Mouse (Mus musculus) E14TG2a.4 (cell line): ENCODE data around the gene Tns3.

Experiments
- H3K27me3 ChIP-seq: 2 replicates; pipeline ENCODE4 v1.6.1; 2014; ENCODE audit warnings: low read length, control low read depth; ENCODE audit not compliant: insufficient read depth
- H3K36me3 ChIP-seq: 2 replicates; pipeline ENCODE4 v1.6.1; 2014; ENCODE audit warnings: low read length, control low read depth; ENCODE audit not compliant: insufficient read depth
- H3K4me1 ChIP-seq: replicated peaks from 2 replicates; pipeline ENCODE4 v1.6.1; 2014; ENCODE audit warnings: low read depth, low read length, control low read depth
- H3K4me3 ChIP-seq: replicated peaks from 2 replicates; pipeline ENCODE4 v1.5.1; 2014; ENCODE audit warnings: mild to moderate bottlenecking, low read length
- H3K9me3 ChIP-seq: 2 replicates; pipeline ENCODE4 v1.6.1; 2014; ENCODE audit warnings: low read length, control low read depth
- CTCF ChIP-seq: conservative IDR thresholded peaks from 2 replicates; pipeline ENCODE4 v1.5.1; 2014; ENCODE audit warnings: low read length
- NANOG ChIP-seq: IDR thresholded peaks from 2 replicates; pipeline ENCODE4 v1.6.1; 2014; ENCODE audit warnings: borderline replicate concordance, low read length, mixed read lengths
- POU5F1 ChIP-seq: IDR thresholded peaks from 2 replicates; pipeline ENCODE4 v1.6.1; 2014; ENCODE audit warnings: low read length, borderline replicate concordance

The Tns3 gene

GRCm38 (mm10) chr11:8688907-8689306 lies 24.6 kb upstream of the Tns3 start:
- Histone ChIP-seq H3K4me3 (no peak overlapping the region), H3K4me1 (peaks cover 63% of the 10 kb centered on the region), H3K9me3 (0 out of 2 replicates have a peak, but pooled peaks cover 3% of the 10 kb centered on the region), H3K27me3 (0 out of 2 replicates have a peak, but pooled peaks cover 3% of the 10 kb centered on the region), H3K36me3 (no peaks in the 10 kb centered on the region)
- TF ChIP-seq CTCF (no peak), NANOG (no peak), POU5F1 (no peak)

- H3K27me3 ChIP-seq: 0 out of 2 replicates have a peak, but pooled peaks cover 3% of the 10 kb centered on the region
- H3K4me3 ChIP-seq: no peak overlapping the region
- H3K4me1 ChIP-seq: peaks cover 44% of the 10 kb centered on the region
- H3K36me3 ChIP-seq: no peaks in the 10 kb centered on the region
- no peak for TF ChIP-seq POU5F1
- TF ChIP-seq CTCF: no peak
- no peak for TF ChIP-seq NANOG
- 0 out of 2 replicates have a peak, but pooled peaks cover 3% of the 10 kb centered on the region for H3K9me3 ChIP-seq
These were observed 22.2 kb upstream of the Tns3 start for GRCm38 (mm10) chr11:8686501-8686900.

GRCm38 (mm10) chr11:8686061-8686460 lies 21.7 kb upstream of the Tns3 start:
- H3K27me3 ChIP-seq: 0 out of 2 replicates have a peak, but pooled peaks cover 3% of the 10 kb centered on the region
- H3K36me3 ChIP-seq: no peaks in the 10 kb centered on the region
- H3K9me3 ChIP-seq: 0 out of 2 replicates have a peak, but pooled peaks cover 3% of the 10 kb centered on the region
- H3K4me3 ChIP-seq: no peak overlapping the region
- H3K4me1 ChIP-seq: peaks cover 41% of the 10 kb centered on the region
- no peak for TF ChIP-seq CTCF
- no peak for TF ChIP-seq NANOG
- no peak for TF ChIP-seq POU5F1

- no peak for TF ChIP-seq NANOG
- TF ChIP-seq POU5F1: no peak
- TF ChIP-seq CTCF: no peak
- Histone ChIP-seq H3K36me3 (no peaks in the 10 kb centered on the region), H3K27me3 (0 out of 2 replicates have a peak, but pooled peaks cover 3% of the 10 kb centered on the region), H3K4me1 (peaks cover 35% of the 10 kb centered on the region), H3K9me3 (0 out of 2 replicates have a peak, but pooled peaks cover 3% of the 10 kb centered on the region), H3K4me3 (no peak overlapping the region)
These were observed 20.9 kb upstream of the Tns3 start for GRCm38 (mm10) chr11:8685195-8685594.

GRCm38 (mm10) chr11:8684262-8684661 lies 19.9 kb upstream of the Tns3 start:
- H3K4me3 ChIP-seq: no peak overlapping the region
- TF ChIP-seq POU5F1: no peak
- TF ChIP-seq CTCF: no peak
- TF ChIP-seq NANOG: no peak
- no peaks in the 10 kb centered on the region for H3K36me3 ChIP-seq

GRCm38 (mm10) chr11:8681356-8681755 lies 17.0 kb upstream of the Tns3 start:
- no peak overlapping the region for H3K4me3 ChIP-seq
- TF ChIP-seq POU5F1 (no peak), CTCF (no peak), NANOG (no peak)

More at GRCm38 (mm10) chr11:8684262-8684661, 19.9 kb upstream of the Tns3 start:
- Histone ChIP-seq H3K4me1 (peaks cover 26% of the 10 kb centered on the region), H3K9me3 (peaks cover 12% of the 10 kb centered on the region), H3K27me3 (0 out of 2 replicates have a peak, but pooled peaks cover 3% of the 10 kb centered on the region)

GRCm38 (mm10) chr11:8680650-8681049 lies 16.3 kb upstream of the Tns3 start:
- no peaks in the 10 kb centered on the region for H3K36me3 ChIP-seq
- TF ChIP-seq NANOG: no peak
- no peak for TF ChIP-seq CTCF
- no peak for TF ChIP-seq POU5F1
- no peaks in the 10 kb centered on the region for H3K27me3 ChIP-seq
- peaks cover 35% of the 10 kb centered on the region for H3K9me3 ChIP-seq
- H3K4me1 ChIP-seq: peaks cover 27% of the 10 kb centered on the region
- no peak overlapping the region for H3K4me3 ChIP-seq

More at GRCm38 (mm10) chr11:8681356-8681755, 17.0 kb upstream of the Tns3 start:
- Histone ChIP-seq H3K9me3 (peaks cover 35% of the 10 kb centered on the region), H3K36me3 (no peaks in the 10 kb centered on the region), H3K27me3 (0 out of 2 replicates have a peak, but pooled peaks cover 3% of the 10 kb centered on the region), H3K4me1 (peaks cover 22% of the 10 kb centered on the region)

GRCm38 (mm10) chr11:8679221-8679620 lies 14.9 kb upstream of the Tns3 start:
- Histone ChIP-seq H3K4me3 (no peak overlapping the region), H3K9me3 (peaks cover 35% of the 10 kb centered on the region), H3K27me3 (no peaks in the 10 kb centered on the region), H3K4me1 (peaks cover 33% of the 10 kb centered on the region), H3K36me3 (no peaks in the 10 kb centered on the region)
- TF ChIP-seq CTCF: no peak
- TF ChIP-seq NANOG: no peak
- no peak for TF ChIP-seq POU5F1
